Mouse (Mus musculus) layer of hippocampus, adult 9-10 months (tissue): ENCODE measurements around the gene Ing4.

Source experiments
- DNase-seq: peaks from one replicate; pipeline ENCODE4 v3.0.0; 2022; ENCODE audit warnings: low spot score

Gene Ing4

GRCm38 (mm10) chr6:125090341-125091085 is 51.0 kb downstream of the Ing4 start:
- DNase-seq = no peak

DNA sequence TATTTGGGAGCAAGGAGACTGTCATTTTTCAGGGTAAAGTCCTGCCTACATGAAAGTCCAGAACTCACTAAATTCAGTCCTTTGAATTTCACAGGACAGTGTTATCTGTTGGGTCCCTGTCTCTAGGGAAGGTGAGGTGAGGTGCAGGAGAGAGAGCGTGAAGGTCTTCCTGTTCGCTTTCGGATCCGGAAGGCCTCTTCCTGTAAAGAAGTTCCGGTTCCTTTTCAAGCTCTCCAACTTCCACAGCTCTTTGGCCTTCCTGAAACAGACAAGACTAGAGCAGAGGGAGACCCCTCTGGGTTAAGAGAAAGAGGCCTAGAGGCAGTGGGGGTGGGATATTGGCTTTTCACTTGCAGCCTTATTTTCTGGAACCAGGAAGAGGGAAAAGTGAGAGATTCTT is 52.8 kb downstream of the Ing4 start:
- DNase-seq = no peak

DNA sequence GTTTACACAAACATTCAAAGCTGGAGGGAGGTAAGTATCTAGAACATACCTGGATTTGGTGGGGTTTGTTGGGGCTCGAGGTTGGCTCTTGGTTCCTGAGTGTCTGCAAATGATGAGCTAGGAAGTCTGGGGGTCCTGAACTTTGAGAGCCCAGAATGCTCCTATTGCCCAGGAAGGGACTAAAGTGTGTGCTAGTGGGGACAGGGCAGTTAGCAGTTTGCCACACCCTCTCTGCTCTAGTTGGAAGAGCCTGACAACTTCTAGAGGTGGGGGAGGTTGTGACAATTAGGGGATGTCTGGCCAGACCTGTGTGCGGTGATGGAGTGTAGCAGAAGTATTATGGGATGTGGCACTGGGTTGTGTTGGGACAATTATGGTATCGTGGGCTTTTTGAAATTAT is 55.3 kb downstream of the Ing4 start:
- no peak for DNase-seq

DNA sequence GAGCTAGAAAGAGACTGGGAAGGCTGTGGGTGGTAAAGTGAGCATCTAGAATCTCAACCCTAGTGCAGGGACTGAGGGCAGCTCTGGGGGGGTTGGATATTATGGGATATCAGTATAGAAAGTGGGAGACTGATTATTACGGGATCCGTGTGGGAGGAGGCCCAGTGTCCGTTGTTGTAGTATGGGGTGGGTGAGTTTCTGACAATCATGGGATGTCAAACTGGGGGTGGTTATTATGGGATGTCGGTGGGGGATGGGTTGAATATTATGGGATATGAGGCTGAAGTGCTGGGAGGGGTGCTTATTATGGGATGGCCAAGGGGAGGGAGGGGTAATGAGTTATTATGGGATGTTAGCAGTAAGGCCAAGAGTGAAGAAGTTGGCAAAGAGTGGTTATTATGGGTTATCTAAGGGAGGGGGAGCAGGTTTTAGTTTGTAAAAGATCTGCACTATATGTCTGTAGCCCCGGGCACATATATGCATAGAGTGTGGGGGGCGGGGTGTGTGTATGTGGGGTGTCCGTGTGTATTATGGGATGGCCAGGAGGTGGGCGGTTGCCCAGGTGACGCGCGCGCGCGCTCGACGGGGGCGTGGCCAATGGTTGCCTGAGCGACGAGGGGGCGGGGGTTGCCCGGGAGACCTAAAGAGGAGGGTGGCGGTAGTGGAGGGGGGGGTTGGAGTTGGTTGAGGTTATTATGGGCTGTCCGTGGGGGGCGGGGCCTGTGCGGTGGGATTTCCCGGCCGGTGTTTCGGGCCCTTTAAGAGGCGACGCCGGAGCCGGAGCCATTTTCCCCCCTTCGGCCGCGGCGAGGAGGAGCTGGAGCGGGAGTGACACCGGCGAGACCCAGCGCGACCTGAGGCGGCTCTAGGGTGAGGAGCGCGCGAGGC is 56.1 kb downstream of the Ing4 start, which contains the start of gene Chd4:
Gene Chd4 (plus strand): TSS at position 591 of the 888 bp plus-strand sequence.
- DNase-seq = peak; percentile 84

DNA sequence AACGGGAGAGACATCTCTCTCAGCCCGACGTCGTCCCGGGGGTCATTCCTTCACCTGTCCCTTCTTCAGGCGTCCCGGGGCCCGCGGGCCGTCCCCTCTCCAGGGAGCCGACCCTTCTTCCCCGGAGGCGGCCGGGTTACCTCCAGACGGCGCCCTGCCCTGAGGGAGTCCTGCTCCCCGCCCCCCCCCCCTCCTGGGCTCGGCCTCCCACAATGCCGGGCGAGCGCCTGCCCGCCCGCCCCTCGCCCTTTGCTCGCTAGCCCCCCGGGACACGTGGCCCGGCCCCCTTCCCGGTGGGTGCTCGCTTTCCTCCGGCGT is 56.7 kb downstream of the Ing4 start:
- DNase-seq = no peak

- DNase-seq = no peak
These were observed 57.2 kb downstream of the Ing4 start for GRCm38 (mm10) chr6:125096597-125097345.

GRCm38 (mm10) chr6:125097346-125097689 is 57.8 kb downstream of the Ing4 start:
- no peak for DNase-seq

GRCm38 (mm10) chr6:125097951-125098350 is 58.4 kb downstream of the Ing4 start:
- DNase-seq = no peak

- DNase-seq = no peak
These were observed 59.0 kb downstream of the Ing4 start for GRCm38 (mm10) chr6:125098513-125098912.
